Mouse (Mus musculus) liver, adult 2 months (tissue): ENCODE measurements around the gene Ano3.

ENCODE experiments used
- CTCF ChIP-seq: fragments of 200-500 bp; IDR thresholded peaks from 2 replicates; pipeline ENCODE4 v1.5.1; 2011; ENCODE audit warnings: low read depth, low read length, control low read depth
- POLR2A ChIP-seq: fragments of 200-500 bp; IDR thresholded peaks from 2 replicates; pipeline ENCODE4 v1.6.1; 2011; ENCODE audit warnings: low read length, control low read depth; ENCODE audit not compliant: insufficient read depth; ENCODE audit errors: extremely low read depth

GRCm38 (mm10) chr2:110737236-110737635 is 213.5 kb downstream of the Ano3 start:
- no peak for TF ChIP-seq POLR2A
- TF ChIP-seq CTCF, result no peak
